Comparison of ENCODE assay signal across 23 mouse cellular contexts in genomic region chr6:13169459-13170150, GRCm38 (mm10). TPM values are rescaled to one million over a fixed set of nuclear protein-coding genes. Genes with fewer than 3 reads are reported as not detected.
"Had no signal": no experiment of that assay in that cellular context is flagged by ENCODE, and none has a peak within 500 bp of the region (broad histone marks: within the 10 kb centered on the region; RNA-seq: fewer than 3 reads in every experiment).

No protein-coding gene starts in this region.

- H3K36me3 ChIP-seq: kidney, embryonic 15.5 days; liver, embryonic 13.5 days had no signal

- H3K9me3 ChIP-seq: kidney, embryonic 15.5 days; liver, embryonic 13.5 days had no signal

- H3K27me3 ChIP-seq: kidney, embryonic 15.5 days; liver, embryonic 13.5 days had no signal

- H3K27ac ChIP-seq: kidney, embryonic 15.5 days; liver, embryonic 13.5 days had no signal

- H3K4me3 ChIP-seq: kidney, embryonic 15.5 days; liver, embryonic 13.5 days had no signal

- H3K9ac ChIP-seq: kidney, embryonic 15.5 days; liver, embryonic 13.5 days had no signal

- DNase-seq: kidney, adult 8-10 months; kidney, postnatal 10 days; kidney, postnatal 36 days; layer of hippocampus, postnatal 36 days; left cerebral cortex, postnatal 4 days; liver, embryonic 13.5 days; lung, adult 2 months; lung, postnatal 14 days; lung, postnatal 4 days; midbrain, embryonic 14.5 days; thymus, adult 18-20 months; thymus, postnatal 4 days had no signal

- H3K4me2 ChIP-seq: kidney, embryonic 15.5 days; liver, embryonic 13.5 days; midbrain, embryonic 11.5 days had no signal

- H3K4me1 ChIP-seq: kidney, embryonic 15.5 days; liver, embryonic 13.5 days had no signal

RNA-seq across cellular contexts. Expression of gene Vwde, which starts 55.2 kb away (rescaled TPM):
- total RNA-seq: layer of hippocampus, adult 8-10 months; left cerebral cortex, adult 8-10 months; liver, adult 2 months; megakaryocyte progenitor cell, adult 5-6 weeks; megakaryocyte-erythroid progenitor cell, adult 5-6 weeks had no signal
- polyA plus RNA-seq: liver, adult 2 months; liver, embryonic 16.5 days; lung, adult 2 months; neural tube, embryonic 11.5 days; small intestine, adult 2 months; testis, adult 2 months had no signal
